Mouse (Mus musculus) forebrain, postnatal 0 days (tissue): Measurements from ENCODE around the gene Serpina12. TPM values are rescaled to one million over a fixed set of nuclear protein-coding genes. Genes with fewer than 3 reads are reported as not detected.

ENCODE experiments used
- ATAC-seq: fragments of 200-750 bp; cut with Nextera tagmentation; 2 replicates; pipeline ENCODE4 v1.8.0; 2017; ENCODE audit warnings: mild to moderate bottlenecking, moderate library complexity
- DNase-seq: peaks from one replicate; pipeline ENCODE4 v3.0.0-alpha.2; 2015
- H3K27ac ChIP-seq: fragments of 300-500 bp; sonication (generic); 2 replicates; pipeline ENCODE4 v1.5.1; 2014; ENCODE audit warnings: low read depth, mild to moderate bottlenecking, antibody characterized with exemption, low read length, moderate library complexity, mixed read lengths
- H3K27me3 ChIP-seq: fragments of 300-500 bp; sonication (generic); 2 replicates; pipeline ENCODE4 v1.6.1; 2014; ENCODE audit warnings: mild to moderate bottlenecking, low read length, mixed read lengths; ENCODE audit not compliant: insufficient read depth
- H3K36me3 ChIP-seq: fragments of 300-500 bp; sonication (generic); 2 replicates; pipeline ENCODE4 v1.6.1; 2014; ENCODE audit warnings: mild to moderate bottlenecking, moderate library complexity; ENCODE audit not compliant: insufficient read depth
- H3K4me1 ChIP-seq: fragments of 300-500 bp; sonication (generic); 2 replicates; pipeline ENCODE4 v1.6.1; 2014; ENCODE audit warnings: antibody characterized with exemption; ENCODE audit not compliant: insufficient read depth
- H3K4me2 ChIP-seq: fragments of 300-500 bp; sonication (generic); 2 replicates; pipeline ENCODE4 v1.6.1; 2014; ENCODE audit warnings: low read depth, mild to moderate bottlenecking, moderate library complexity
- H3K4me3 ChIP-seq: fragments of 300-500 bp; sonication (generic); 2 replicates; pipeline ENCODE4 v1.5.1; 2014; ENCODE audit warnings: low read depth, low read length, mixed read lengths
- H3K9ac ChIP-seq: fragments of 300-500 bp; sonication (generic); 2 replicates; pipeline ENCODE4 v1.6.1; 2014; ENCODE audit warnings: mild to moderate bottlenecking
- H3K9me3 ChIP-seq: fragments of 300-500 bp; sonication (generic); 2 replicates; pipeline ENCODE4 v1.6.1; 2016; ENCODE audit warnings: low read length
- CTCF ChIP-seq: sonication (generic); IDR thresholded peaks from 2 replicates; pipeline ENCODE4 v1.5.1; 2016; ENCODE audit warnings: antibody characterized with exemption, control low read depth, low read depth
- WGBS: fragments of 180-500 bp; shearing (Covaris S2); extraction: QIAGEN DNeasy Blood & Tissue Kit; methylation state at CpG from one replicate; pipeline ENCODE4 v1.1.7; 2014; 5-methylcytosine and 5-hydroxymethylcytosine counted together
- polyA plus RNA-seq: library from polyadenylated mRNA; unstranded; fragments of >200 nt; fragmentation: Nextera tagmentation; extraction: Ambion mirVana; gene quantifications from 2 replicates; pipeline ENCODE4 v1.2.1, GENCODE M21; 2015
- total RNA-seq: library from RNA; depleted of rRNA; stranded (reverse); fragments of >200 nt; gene quantifications from 2 replicates; pipeline ENCODE4 v1.2.3, GENCODE M21; 2014; rRNA removed

Serpina12 gene
- not detected in 2 replicates for total RNA-seq
- polyA plus RNA-seq = not detected in 2 replicates

- DNase-seq (no peak), ATAC-seq (no peak)
- no peaks in the 10 kb centered on the region for H3K4me1 ChIP-seq
- H3K36me3 ChIP-seq = no peaks in the 10 kb centered on the region
- no peak for TF ChIP-seq CTCF
- H3K27ac ChIP-seq = no peak within 1 kb of the TSS
- no peak within 1 kb of the TSS for H3K4me3 ChIP-seq
- H3K27me3 ChIP-seq = no peaks in the 10 kb centered on the region
- H3K9me3 ChIP-seq = no peaks in the 10 kb centered on the region
- no peak within 1 kb of the TSS for H3K4me2 ChIP-seq
- WGBS = 88% methylated on average over 7 of the region's 7 CpGs
- H3K9ac ChIP-seq = no peak within 1 kb of the TSS
Measured at GRCm38 (mm10) chr12:104044343-104044742, at the start of gene Serpina12. Gene Serpina12, minus strand, starts transcription at chr12:104044443.

- H3K27me3 ChIP-seq = no peaks in the 10 kb centered on the region
- no peak for DNase-seq
- no peaks in the 10 kb centered on the region for H3K4me1 ChIP-seq
- no peaks in the 10 kb centered on the region for H3K36me3 ChIP-seq
- H3K9ac ChIP-seq = no peak overlapping the region
- no peak overlapping the region for H3K27ac ChIP-seq
- no peak for ATAC-seq
- H3K4me2 ChIP-seq = no peak overlapping the region
- no peak for TF ChIP-seq CTCF
- H3K9me3 ChIP-seq = 0 out of 2 replicates have a peak, but pooled peaks cover 3% of the 10 kb centered on the region
- WGBS = 82% methylated on average over 1 of the region's 1 CpGs
- no peak overlapping the region for H3K4me3 ChIP-seq
Measured at GRCm38 (mm10) chr12:104091303-104091702, 47.1 kb upstream of the Serpina12 start.

- Histone ChIP-seq H3K27me3 (no peaks in the 10 kb centered on the region), H3K27ac (no peak overlapping the region), H3K9me3 (0 out of 2 replicates have a peak, but pooled peaks cover 3% of the 10 kb centered on the region), H3K4me3 (no peak overlapping the region), H3K9ac (no peak overlapping the region), H3K4me1 (no peaks in the 10 kb centered on the region), H3K4me2 (no peak overlapping the region), H3K36me3 (no peaks in the 10 kb centered on the region)
- TF ChIP-seq CTCF = no peak
- DNase-seq (no peak), ATAC-seq (no peak)
- WGBS = 78% methylated on average over 2 of the region's 2 CpGs
Measured at GRCm38 (mm10) chr12:104090119-104090518, 45.9 kb upstream of the Serpina12 start.

- WGBS = 68% methylated on average over 5 of the region's 5 CpGs
- ATAC-seq (no peak), DNase-seq (no peak)
- Histone ChIP-seq H3K27ac (no peak overlapping the region), H3K27me3 (no peaks in the 10 kb centered on the region), H3K9me3 (no peaks in the 10 kb centered on the region), H3K36me3 (no peaks in the 10 kb centered on the region), H3K4me1 (no peaks in the 10 kb centered on the region), H3K4me2 (no peak overlapping the region), H3K4me3 (no peak overlapping the region), H3K9ac (no peak overlapping the region)
- no peak for TF ChIP-seq CTCF
Measured at GRCm38 (mm10) chr12:104072286-104072685, 28.0 kb upstream of the Serpina12 start.

GRCm38 (mm10) chr12:104071708-104072107 is 27.5 kb upstream of the Serpina12 start:
- DNase-seq (no peak), ATAC-seq (no peak)
- WGBS = 38% methylated on average over 1 of the region's 1 CpGs
- Histone ChIP-seq H3K9me3 (no peaks in the 10 kb centered on the region), H3K4me1 (no peaks in the 10 kb centered on the region), H3K27ac (no peak overlapping the region), H3K27me3 (no peaks in the 10 kb centered on the region), H3K4me2 (no peak overlapping the region), H3K9ac (no peak overlapping the region), H3K4me3 (no peak overlapping the region), H3K36me3 (no peaks in the 10 kb centered on the region)
- no peak for TF ChIP-seq CTCF

DNA sequence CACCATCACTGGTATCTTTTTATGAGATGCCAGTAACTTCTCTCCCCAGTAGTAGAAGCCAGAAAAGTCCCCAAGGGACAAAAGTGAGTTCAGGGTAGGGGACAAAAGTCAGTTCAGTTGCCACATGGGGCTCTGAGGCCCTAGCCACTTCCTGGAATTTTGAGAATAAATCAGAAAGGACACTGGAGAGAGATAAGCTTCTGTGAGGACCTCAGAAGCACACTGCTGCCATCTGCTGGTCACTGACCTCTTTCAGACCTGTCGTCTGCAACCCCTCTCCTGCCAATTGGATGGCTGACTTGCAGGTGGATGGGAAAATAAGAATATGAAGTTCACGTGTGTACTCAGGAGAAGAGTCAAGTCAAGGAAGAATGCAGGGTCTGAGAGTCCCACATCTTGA is 25.4 kb upstream of the Serpina12 start:
- TF ChIP-seq CTCF = peak; percentile 81
- WGBS = 10% methylated on average over 2 of the region's 2 CpGs
- ATAC-seq (peak; percentile 60; the same call in 1 of the 2 replicates), DNase-seq (peak; percentile 84)
- Histone ChIP-seq H3K4me1 (no peaks in the 10 kb centered on the region), H3K4me2 (no peak overlapping the region), H3K9ac (no peak overlapping the region), H3K27ac (no peak overlapping the region), H3K4me3 (no peak overlapping the region), H3K36me3 (no peaks in the 10 kb centered on the region), H3K27me3 (no peaks in the 10 kb centered on the region), H3K9me3 (no peaks in the 10 kb centered on the region)

- 11% methylated on average over 4 of the region's 4 CpGs for WGBS
- Histone ChIP-seq H3K27me3 (no peaks in the 10 kb centered on the region), H3K4me3 (peak overlapping the region; percentile 17; the same call in 1 of the 2 replicates), H3K9me3 (no peaks in the 10 kb centered on the region), H3K9ac (no peak overlapping the region), H3K4me1 (no peaks in the 10 kb centered on the region), H3K4me2 (peak overlapping the region; percentile 29; the same call in 1 of the 2 replicates), H3K36me3 (no peaks in the 10 kb centered on the region), H3K27ac (no peak overlapping the region)
- peak; percentile 73 for DNase-seq
- TF ChIP-seq CTCF = no peak
- ATAC-seq = peak; percentile 82
Measured at GRCm38 (mm10) chr12:104067549-104067948, 23.3 kb upstream of the Serpina12 start.

GRCm38 (mm10) chr12:104066241-104066640 is 22.0 kb upstream of the Serpina12 start:
- H3K27ac ChIP-seq = no peak overlapping the region
- 23% methylated on average over 8 of the region's 8 CpGs for WGBS
- no peaks in the 10 kb centered on the region for H3K9me3 ChIP-seq
- H3K9ac ChIP-seq = no peak overlapping the region
- no peaks in the 10 kb centered on the region for H3K36me3 ChIP-seq
- no peak overlapping the region for H3K4me3 ChIP-seq
- peak; percentile 81 for TF ChIP-seq CTCF
- no peak overlapping the region for H3K4me2 ChIP-seq
- 0 out of 2 replicates have a peak, but pooled peaks have one; percentile 39 for ATAC-seq
- no peaks in the 10 kb centered on the region for H3K4me1 ChIP-seq
- no peaks in the 10 kb centered on the region for H3K27me3 ChIP-seq
- peak; percentile 81 for DNase-seq
